Mouse (Mus musculus): ENCODE data around the gene Mrpl55. TPM values are rescaled to one million over a fixed set of nuclear protein-coding genes. Genes with fewer than 3 reads are reported as not detected.
"Not testable (repeated sequence)": the region's sequence is repeated elsewhere in the genome, so short reads cannot be mapped to it uniquely, and the experiment has no call there.

Gene Mrpl55
- polyA plus RNA-seq, 1 experiment from 2014 or later, result 48.6 TPM

GRCm38 (mm10) chr11:59191231-59192058, 10.8 kb upstream of the Mrpl55 start:
- DNase-seq (ENCODE audit: low read depth, low spot score) (no peak), ATAC-seq (peak; percentile 82)
- POLR2A ChIA-PET, result interaction anchor here (0.6 to 1.0 kb wide), 2 partner anchors 11 to 51 kb away, joined by 3 to 7 read pairs; partner anchors contain the start of gene Mrpl55
- in situ Hi-C loops (cut with MboI; ENCODE audit: low pct_unique_long_range_greater_than_20kb), result no loop called here
- no peaks in the 10 kb centered on the region for H3K27me3 ChIP-seq
- TF ChIP-seq CTCF (IDR thresholded peaks at IDR 0.05), result no peak
- CTCF ChIA-PET, result no interaction called here

- CTCF ChIA-PET, result no interaction called here
These were observed 10.3 kb upstream of the Mrpl55 start, which contains the start of gene Guk1 for GRCm38 (mm10) chr11:59192059-59192386. Gene Guk1, minus strand, starts transcription at chr11:59192212.

GRCm38 (mm10) chr11:59196230-59196629, 6.1 kb upstream of the Mrpl55 start:
- H3K27me3 ChIP-seq, result no peaks in the 10 kb centered on the region
- CTCF ChIA-PET, result no interaction called here
- POLR2A ChIA-PET, result interaction anchor here (1.5 kb wide), 1 partner anchor 10 kb away, joined by 3 read pairs; no protein-coding TSS in a partner anchor
- TF ChIP-seq CTCF (IDR thresholded peaks at IDR 0.05), result no peak
- DNase-seq (ENCODE audit: low read depth, low spot score) (no peak), ATAC-seq (no peak)
- in situ Hi-C loops (cut with MboI; ENCODE audit: low pct_unique_long_range_greater_than_20kb), result no loop called here

More at GRCm38 (mm10) chr11:59192059-59192386, 10.3 kb upstream of the Mrpl55 start, which contains the start of gene Guk1:
- no peak for TF ChIP-seq CTCF (IDR thresholded peaks at IDR 0.05)
- no peaks in the 10 kb centered on the region for H3K27me3 ChIP-seq
- DNase-seq (ENCODE audit: low read depth, low spot score) (no peak), ATAC-seq (no peak)
- in situ Hi-C loops (cut with MboI; ENCODE audit: low pct_unique_long_range_greater_than_20kb), result no loop called here
- POLR2A ChIA-PET, result no interaction called here

GRCm38 (mm10) chr11:59201216-59202002, 877 bp upstream of the Mrpl55 start:
- ATAC-seq (no peak), DNase-seq (ENCODE audit: low read depth, low spot score) (no peak)
- TF ChIP-seq CTCF (IDR thresholded peaks at IDR 0.05), result no peak
- ChIA-PET CTCF (no interaction called here), POLR2A (no interaction called here)
- no peaks in the 10 kb centered on the region for H3K27me3 ChIP-seq
- in situ Hi-C loops (cut with MboI; ENCODE audit: low pct_unique_long_range_greater_than_20kb), result no loop called here

- ChIA-PET CTCF (interaction anchor here (1.0 to 2.3 kb wide), 2 partner anchors 11 to 29 kb away, joined by 3 to 11 read pairs; no protein-coding TSS in a partner anchor), POLR2A (interaction anchor here (0.9 kb wide), 1 partner anchor 10 kb away, joined by 3 read pairs; no protein-coding TSS in a partner anchor)
- H3K27me3 ChIP-seq, result no peaks in the 10 kb centered on the region
- ATAC-seq (peak; percentile 40), DNase-seq (ENCODE audit: low read depth, low spot score) (no peak)
- in situ Hi-C loops (cut with MboI; ENCODE audit: low pct_unique_long_range_greater_than_20kb), result no loop called here
- TF ChIP-seq CTCF (IDR thresholded peaks at IDR 0.05), result no peak
These were observed 6.0 kb downstream of the Mrpl55 start, which contains the start of gene 2310033P09Rik for GRCm38 (mm10) chr11:59208153-59208831. Gene 2310033P09Rik, plus strand, starts transcription at chr11:59208321.

GRCm38 (mm10) chr11:59209003-59209441, 6.7 kb downstream of the Mrpl55 start:
- peak; percentile 86 for TF ChIP-seq CTCF (IDR thresholded peaks at IDR 0.05)
- ChIA-PET CTCF (interaction anchor here (0.7 to 2.3 kb wide), 3 partner anchors 10 to 263 kb away, joined by 3 to 11 read pairs (median 5); no protein-coding TSS in a partner anchor), POLR2A (interaction anchor here (0.9 kb wide), 1 partner anchor 10 kb away, joined by 3 read pairs; no protein-coding TSS in a partner anchor)
- no peaks in the 10 kb centered on the region for H3K27me3 ChIP-seq
- in situ Hi-C loops (cut with MboI; ENCODE audit: low pct_unique_long_range_greater_than_20kb), result no loop called here
- DNase-seq (ENCODE audit: low read depth, low spot score) (no peak), ATAC-seq (peak; percentile 73)

GRCm38 (mm10) chr11:59209580-59209979, 7.3 kb downstream of the Mrpl55 start:
- H3K27me3 ChIP-seq, result no peaks in the 10 kb centered on the region
- ChIA-PET POLR2A (no interaction called here), CTCF (interaction anchor here (0.7 to 2.3 kb wide), 3 partner anchors 10 to 262 kb away, joined by 3 to 11 read pairs (median 5); no protein-coding TSS in a partner anchor)
- TF ChIP-seq CTCF (IDR thresholded peaks at IDR 0.05), result no peak
- DNase-seq (ENCODE audit: low read depth, low spot score), result no peak
- in situ Hi-C loops (cut with MboI; ENCODE audit: low pct_unique_long_range_greater_than_20kb), result no loop called here
- no peak for ATAC-seq

- ChIA-PET POLR2A (no interaction called here), CTCF (interaction anchor here (1.1 to 2.3 kb wide), 2 partner anchors 9 to 12 kb away, joined by 5 to 11 read pairs; no protein-coding TSS in a partner anchor)
- in situ Hi-C loops (cut with MboI; ENCODE audit: low pct_unique_long_range_greater_than_20kb), result no loop called here
- ATAC-seq (no peak), DNase-seq (ENCODE audit: low read depth, low spot score) (no peak)
- H3K27me3 ChIP-seq, result no peaks in the 10 kb centered on the region
- no peak for TF ChIP-seq CTCF (IDR thresholded peaks at IDR 0.05)
These were observed 7.7 kb downstream of the Mrpl55 start for GRCm38 (mm10) chr11:59210020-59210419.

- POLR2A ChIA-PET; DNase-seq (ENCODE audit: low read depth, low spot score); in situ Hi-C loops (cut with MboI; ENCODE audit: low pct_unique_long_range_greater_than_20kb); CTCF ChIA-PET; ATAC-seq; H3K27me3 ChIP-seq: not testable (repeated sequence)
These were observed 9.3 kb downstream of the Mrpl55 start for GRCm38 (mm10) chr11:59211561-59211960.

- ATAC-seq; POLR2A ChIA-PET; DNase-seq (ENCODE audit: low read depth, low spot score); H3K27me3 ChIP-seq; in situ Hi-C loops (cut with MboI; ENCODE audit: low pct_unique_long_range_greater_than_20kb); CTCF ChIA-PET: not testable (repeated sequence)
These were observed 10.0 kb downstream of the Mrpl55 start for GRCm38 (mm10) chr11:59212320-59212719.

Measured in Patski (cell line).